Mouse (Mus musculus) liver, embryonic 14.5 days (tissue): ENCODE results near the gene Vamp8.

ENCODE experiments used
- CTCF ChIP-seq: IDR thresholded peaks from 2 replicates; pipeline ENCODE4 v1.5.1; 2016; ENCODE audit warnings: antibody characterized with exemption, low read depth, control low read depth
- EP300 ChIP-seq: IDR thresholded peaks from 2 replicates; pipeline ENCODE4 v1.6.1; 2016; ENCODE audit warnings: antibody characterized with exemption, low read depth

GRCm38 (mm10) chr6:72364985-72365384 lies 25.5 kb downstream of the Vamp8 start:
- no peak for TF ChIP-seq CTCF
- TF ChIP-seq EP300: no peak
